Mouse (Mus musculus): ENCODE results near the gene Slc25a42. TPM values are rescaled to one million over a fixed set of nuclear protein-coding genes. Genes with fewer than 3 reads are reported as not detected.

The Slc25a42 gene
- total and polyA plus RNA-seq, 3 experiments, result 0.63 to 3.0 (median 2.9) TPM

GRCm38 (mm10) chr8:70159211-70159610 lies 52.9 kb downstream of the Slc25a42 start:
- H3K4me3 ChIP-seq (replicated peaks in 1 of 3; ENCODE audit: low read depth in 2 of 3, low read length in 2 of 3, poor library complexity in 1 of 3), result peak overlapping the region in 2 of 3 experiments; percentile 31 to 69
- dilution Hi-C loops (cut with MboI; ENCODE audit: extremely low pct_ligation_motif_present, extremely low pct_unique_long_range_greater_than_20kb, low sequenced_read_pairs), result no loop called here
- H3K4me1 ChIP-seq (ENCODE audit: control insufficient read depth in 1 of 2, insufficient read depth in 2 of 2), result peaks cover 38 to 70% of the 10 kb centered on the region in 2 experiments
- peak overlapping the region; percentile 38 for H3K9ac ChIP-seq (ENCODE audit: insufficient read depth, low read depth)
- in situ Hi-C loops (cut with MboI; ENCODE audit: low pct_ligation_motif_present, low pct_unique_long_range_greater_than_20kb, low sequenced_read_pairs), result no loop called here
- no peaks in the 10 kb centered on the region for H3K27me3 ChIP-seq (replicated peaks)
- peak overlapping the region; percentile 98 for H3K27ac ChIP-seq (ENCODE audit: insufficient read depth, low read depth)
- peak overlapping the region; percentile 93 for H3K4me2 ChIP-seq (ENCODE audit: insufficient read depth, low read depth, poor library complexity, severe bottlenecking)
- H3K9me3 ChIP-seq (replicated peaks; ENCODE audit: low read length), result no peaks in the 10 kb centered on the region
- H3K36me3 ChIP-seq (replicated peaks in 1 of 2; ENCODE audit: control insufficient read depth in 1 of 2, insufficient read depth in 1 of 2, low read length in 1 of 2), result peaks cover 53 to 68% of the 10 kb centered on the region in 2 experiments
- TF ChIP-seq NRF1 (IDR thresholded peaks at IDR 0.05; ENCODE audit: low read depth, low read length) (no peak), TBP (conservative IDR thresholded peaks at IDR 0.05; ENCODE audit: low read depth, low read length) (no peak), MAZ (IDR thresholded peaks at IDR 0.05; ENCODE audit: low read depth, low read length) (no peak), RAD21 (IDR thresholded peaks at IDR 0.05; ENCODE audit: low read depth, low read length) (no peak), JUND (conservative IDR thresholded peaks at IDR 0.05; ENCODE audit: low read depth, low read length) (no peak), EP300 (IDR thresholded peaks at IDR 0.05; ENCODE audit: low read length) (no peak), USF1 (IDR thresholded peaks at IDR 0.05; ENCODE audit: low read depth, low read length) (no peak), SIN3A (IDR thresholded peaks at IDR 0.05; ENCODE audit: low read length) (no peak), PAX5 (IDR thresholded peaks at IDR 0.05; ENCODE audit: low read length) (no peak), POLR2A (IDR thresholded peaks at IDR 0.05; ENCODE audit: low read depth, low read length) (no peak), UBTF (IDR thresholded peaks at IDR 0.05; ENCODE audit: low read depth, low read length) (no peak), JUN (IDR thresholded peaks at IDR 0.05; ENCODE audit: insufficient read depth, low read depth, low read length) (no peak), HCFC1 (IDR thresholded peaks at IDR 0.05; ENCODE audit: low read depth, low read length) (no peak), KAT2A (IDR thresholded peaks at IDR 0.05; ENCODE audit: insufficient replicate concordance, low read length) (no peak), ETS1 (conservative IDR thresholded peaks at IDR 0.05; ENCODE audit: low read depth, low read length) (no peak), MAX (IDR thresholded peaks at IDR 0.05; ENCODE audit: low read length) (no peak), MEF2A (IDR thresholded peaks at IDR 0.05; ENCODE audit: borderline replicate concordance, low read depth, low read length) (no peak), RCOR1 (conservative IDR thresholded peaks at IDR 0.05; ENCODE audit: low read depth, low read length) (no peak), IRF4 (IDR thresholded peaks at IDR 0.05; ENCODE audit: low read depth, low read length) (no peak)
- H3K79me2 ChIP-seq (replicated peaks; ENCODE audit: control insufficient read depth, extremely low read depth, insufficient read depth, poor library complexity, severe bottlenecking), result peaks cover 74% of the 10 kb centered on the region
- DNase-seq (ENCODE audit: extremely low read depth), result no peak

DNA sequence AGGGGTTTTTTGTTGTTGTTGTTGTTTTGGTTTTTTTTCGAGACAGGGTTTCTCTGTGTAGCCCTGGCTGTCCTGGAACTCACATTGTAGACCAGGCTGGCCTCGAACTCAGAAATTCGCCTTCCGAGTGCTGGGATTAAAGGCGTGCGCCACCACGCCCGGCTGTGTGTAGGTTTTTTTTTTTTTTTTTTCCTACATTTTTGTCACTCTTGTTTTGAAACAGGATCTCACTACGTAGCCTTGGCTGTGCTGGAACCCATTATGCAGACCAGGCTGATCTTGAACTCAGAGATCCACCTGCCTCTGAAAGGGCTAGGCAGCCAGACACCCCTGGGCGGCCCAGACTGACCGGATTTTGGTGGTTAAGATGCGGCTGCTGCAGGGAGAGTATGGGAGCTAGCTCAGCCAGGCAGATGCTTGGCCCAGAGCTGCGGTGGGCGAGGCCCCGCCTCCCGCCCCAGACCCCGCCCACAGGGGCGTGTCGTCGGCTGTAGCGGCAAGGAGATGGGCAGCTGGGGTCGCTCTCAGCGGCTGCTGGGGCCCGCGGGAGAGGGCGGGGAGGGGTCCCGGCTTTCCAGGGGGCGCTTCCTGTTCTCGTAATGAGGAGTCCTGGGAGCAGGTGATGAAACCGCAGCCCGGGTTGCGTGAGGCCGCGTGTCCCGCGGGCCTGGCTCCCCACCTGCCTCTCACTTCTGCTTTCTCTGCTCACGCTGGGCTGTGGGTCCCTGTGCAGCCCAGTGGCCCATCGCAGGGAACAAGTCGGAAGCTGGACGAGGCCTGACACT lies 53.8 kb downstream of the Slc25a42 start:
- in situ Hi-C loops (cut with MboI; ENCODE audit: low pct_ligation_motif_present, low pct_unique_long_range_greater_than_20kb, low sequenced_read_pairs), result no loop called here
- TF ChIP-seq ELF1 (IDR thresholded peaks at IDR 0.05; ENCODE audit: low read depth, low read length) (peak; percentile 78), MAFK (IDR thresholded peaks at IDR 0.05; ENCODE audit: insufficient replicate concordance, low read length) (peak; percentile 55), MYC (IDR thresholded peaks at IDR 0.05; ENCODE audit: low read depth, low read length) (peak; percentile 97; the same call in 1 of the 2 replicates), TBP (conservative IDR thresholded peaks at IDR 0.05; ENCODE audit: low read depth, low read length) (peak; percentile 81), ETS1 (conservative IDR thresholded peaks at IDR 0.05; ENCODE audit: low read depth, low read length) (peak; percentile 95), MAX (IDR thresholded peaks at IDR 0.05; ENCODE audit: low read length) (peak; percentile 97), IRF4 (IDR thresholded peaks at IDR 0.05; ENCODE audit: low read depth, low read length) (peak; percentile 98), POLR2AphosphoS2 (IDR thresholded peaks at IDR 0.05; ENCODE audit: low read depth, low read length) (peak; percentile 35; the same call in 1 of the 2 replicates), USF2 (conservative IDR thresholded peaks at IDR 0.05; ENCODE audit: low read depth, low read length) (no peak), ZMIZ1 (IDR thresholded peaks at IDR 0.05; ENCODE audit: low read depth, low read length) (peak; percentile 69), NRF1 (IDR thresholded peaks at IDR 0.05; ENCODE audit: low read depth, low read length) (peak; percentile 40; the same call in 1 of the 2 replicates), PAX5 (IDR thresholded peaks at IDR 0.05; ENCODE audit: low read length) (no peak), JUN (IDR thresholded peaks at IDR 0.05; ENCODE audit: insufficient read depth, low read depth, low read length) (peak; percentile 10; the same call in 1 of the 2 replicates), CTCF (conservative IDR thresholded peaks at IDR 0.05 in 1 of 2, IDR thresholded peaks at IDR 0.05 in 1 of 2; ENCODE audit: low read depth in 2 of 2, low read length in 2 of 2) (peak in 1 of 2 experiments; percentile 21; a peak in 1 of 4 replicates), SMC3 (IDR thresholded peaks at IDR 0.05; ENCODE audit: low read depth, low read length) (peak; percentile 16; the same call in 1 of the 2 replicates), JUND (conservative IDR thresholded peaks at IDR 0.05; ENCODE audit: low read depth, low read length) (no peak), MXI1 (IDR thresholded peaks at IDR 0.05; ENCODE audit: low read depth, low read length) (peak; percentile 81), HCFC1 (IDR thresholded peaks at IDR 0.05; ENCODE audit: low read depth, low read length) (peak; percentile 67), POLR2A (IDR thresholded peaks at IDR 0.05; ENCODE audit: low read depth, low read length) (peak; percentile 81), RCOR1 (conservative IDR thresholded peaks at IDR 0.05; ENCODE audit: low read depth, low read length) (peak; percentile 99), KAT2A (IDR thresholded peaks at IDR 0.05; ENCODE audit: insufficient replicate concordance, low read length) (peak; percentile 63; the same call in 1 of the 2 replicates), MAZ (IDR thresholded peaks at IDR 0.05; ENCODE audit: low read depth, low read length) (peak; percentile 98)

More for the DNA sequence above, 53.8 kb downstream of the Slc25a42 start:
- peak overlapping the region; percentile 93 for H3K4me2 ChIP-seq (ENCODE audit: insufficient read depth, low read depth, poor library complexity, severe bottlenecking)
- H3K79me2 ChIP-seq (replicated peaks; ENCODE audit: control insufficient read depth, extremely low read depth, insufficient read depth, poor library complexity, severe bottlenecking), result peaks cover 74% of the 10 kb centered on the region
- H3K9ac ChIP-seq (ENCODE audit: insufficient read depth, low read depth), result peak overlapping the region; percentile 90
- dilution Hi-C loops (cut with MboI; ENCODE audit: extremely low pct_ligation_motif_present, extremely low pct_unique_long_range_greater_than_20kb, low sequenced_read_pairs), result no loop called here
- peaks cover 44 to 58% of the 10 kb centered on the region in 2 experiments for H3K36me3 ChIP-seq (replicated peaks in 1 of 2; ENCODE audit: control insufficient read depth in 1 of 2, insufficient read depth in 1 of 2, low read length in 1 of 2)
- H3K4me1 ChIP-seq (ENCODE audit: control insufficient read depth in 1 of 2, insufficient read depth in 2 of 2), result peaks cover 29 to 60% of the 10 kb centered on the region in 2 experiments
- peak overlapping the region; percentile 98 for H3K27ac ChIP-seq (ENCODE audit: insufficient read depth, low read depth)
- peak overlapping the region; percentile 40 to 69 (median 41) for H3K4me3 ChIP-seq (replicated peaks in 1 of 3; ENCODE audit: low read depth in 2 of 3, low read length in 2 of 3, poor library complexity in 1 of 3)
- peak; percentile 96 for DNase-seq (ENCODE audit: extremely low read depth)
- H3K9me3 ChIP-seq (replicated peaks; ENCODE audit: low read length), result no peaks in the 10 kb centered on the region
- H3K27me3 ChIP-seq (replicated peaks), result no peaks in the 10 kb centered on the region

Measured in CH12.LX (cell line).